Mouse (Mus musculus): Measurements from ENCODE around the gene Spg11. TPM values are rescaled to one million over a fixed set of nuclear protein-coding genes. Genes with fewer than 3 reads are reported as not detected.
A peak's percentile ranks its signal among the peaks of the same experiment; 100 is the strongest.

Gene Spg11
- polyA plus RNA-seq, 1 experiment: 6.6 TPM

DNA sequence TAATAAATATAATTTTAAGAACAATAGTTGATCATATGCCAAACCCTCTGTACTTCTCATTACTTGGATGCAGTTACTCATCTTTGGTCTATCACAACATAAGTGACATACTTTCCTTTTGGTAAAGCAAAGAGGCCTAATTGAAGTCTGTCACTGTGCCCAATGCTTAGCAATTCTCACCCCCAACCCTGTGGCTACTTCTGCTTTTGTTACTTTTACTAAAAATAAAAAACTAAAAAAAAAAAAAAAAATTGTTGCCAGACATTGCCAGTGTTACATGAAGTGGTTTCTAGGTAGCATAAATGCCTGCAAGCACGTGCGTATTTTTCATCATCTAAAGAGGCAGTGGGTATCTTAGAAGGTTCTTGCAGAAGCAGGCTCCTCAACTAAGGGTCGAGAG, 34.7 kb upstream of the Spg11 start:
- no peak for TF ChIP-seq POLR2A (IDR thresholded peaks at IDR 0.05; ENCODE audit: low read depth, low read length)
- TF ChIP-seq CTCF (conservative IDR thresholded peaks at IDR 0.05; ENCODE audit: insufficient read depth, insufficient read length, low read depth, low read length): no peak
- H3K36me3 ChIP-seq (ENCODE audit: control insufficient read depth, insufficient read depth, low read length): no peaks in the 10 kb centered on the region
- DNase-seq: no peak
- no peak overlapping the region for H3K4me3 ChIP-seq (ENCODE audit: insufficient read depth, low read depth, low read length)
- no peaks in the 10 kb centered on the region for H3K27me3 ChIP-seq (replicated peaks; ENCODE audit: control insufficient read depth, insufficient read depth, low read length)
- 89% methylated on average over 3 of the region's 3 CpGs for WGBS
- no peaks in the 10 kb centered on the region for H3K4me1 ChIP-seq (ENCODE audit: control insufficient read depth, insufficient read depth, low read length)
- H3K27ac ChIP-seq (ENCODE audit: insufficient read depth, low read depth, low read length): no peak overlapping the region

DNA sequence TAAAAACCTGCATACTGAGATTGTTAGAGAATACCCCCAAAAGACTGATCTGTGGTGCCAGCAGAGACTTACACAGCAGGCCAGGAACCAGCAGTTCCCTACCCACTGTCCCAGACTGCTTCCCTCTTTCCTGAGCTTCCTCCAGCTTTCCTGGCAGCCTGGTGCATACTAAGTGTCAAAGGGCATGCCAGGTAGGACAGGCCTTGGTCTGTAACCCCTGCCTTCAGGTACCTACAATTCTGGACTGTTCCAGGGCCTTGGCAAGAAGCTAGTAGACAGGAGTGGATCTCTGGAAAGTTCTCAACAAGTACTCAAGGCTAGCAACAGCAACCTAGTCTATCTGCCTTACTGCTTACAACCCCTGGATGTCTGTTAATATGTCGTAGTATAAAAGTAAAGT, 33.0 kb upstream of the Spg11 start:
- H3K27ac ChIP-seq (ENCODE audit: insufficient read depth, low read depth, low read length): no peak overlapping the region
- WGBS: 91% methylated on average over 1 of the region's 1 CpGs
- DNase-seq: no peak
- TF ChIP-seq CTCF (conservative IDR thresholded peaks at IDR 0.05; ENCODE audit: insufficient read depth, insufficient read length, low read depth, low read length) (no peak), POLR2A (IDR thresholded peaks at IDR 0.05; ENCODE audit: low read depth, low read length) (no peak)
- no peaks in the 10 kb centered on the region for H3K27me3 ChIP-seq (replicated peaks; ENCODE audit: control insufficient read depth, insufficient read depth, low read length)
- no peak overlapping the region for H3K4me3 ChIP-seq (ENCODE audit: insufficient read depth, low read depth, low read length)
- H3K4me1 ChIP-seq (ENCODE audit: control insufficient read depth, insufficient read depth, low read length): no peaks in the 10 kb centered on the region
- no peaks in the 10 kb centered on the region for H3K36me3 ChIP-seq (ENCODE audit: control insufficient read depth, insufficient read depth, low read length)

DNA sequence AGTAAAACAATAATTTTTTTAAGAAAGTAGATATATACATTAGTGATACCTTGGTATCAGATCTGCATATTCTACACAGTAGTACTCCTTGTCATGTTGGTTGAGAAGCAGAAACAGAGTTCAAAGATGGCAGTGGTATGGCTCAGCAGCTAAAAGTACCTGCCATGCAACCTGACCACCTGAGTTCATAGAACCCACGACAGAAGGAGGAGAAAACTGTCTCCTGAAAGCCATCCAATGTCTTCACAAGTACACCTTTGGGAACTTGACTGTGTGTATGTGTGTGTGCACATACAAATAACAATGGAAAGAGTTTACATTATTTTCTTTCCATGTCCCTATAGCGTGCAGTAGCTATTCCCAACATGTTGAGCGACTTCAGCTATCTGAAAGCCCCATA, 31.5 kb upstream of the Spg11 start:
- Histone ChIP-seq H3K4me1 (ENCODE audit: control insufficient read depth, insufficient read depth, low read length) (no peaks in the 10 kb centered on the region), H3K4me3 (ENCODE audit: insufficient read depth, low read depth, low read length) (no peak overlapping the region)
- WGBS: 75% methylated on average over 3 of the region's 3 CpGs

DNA sequence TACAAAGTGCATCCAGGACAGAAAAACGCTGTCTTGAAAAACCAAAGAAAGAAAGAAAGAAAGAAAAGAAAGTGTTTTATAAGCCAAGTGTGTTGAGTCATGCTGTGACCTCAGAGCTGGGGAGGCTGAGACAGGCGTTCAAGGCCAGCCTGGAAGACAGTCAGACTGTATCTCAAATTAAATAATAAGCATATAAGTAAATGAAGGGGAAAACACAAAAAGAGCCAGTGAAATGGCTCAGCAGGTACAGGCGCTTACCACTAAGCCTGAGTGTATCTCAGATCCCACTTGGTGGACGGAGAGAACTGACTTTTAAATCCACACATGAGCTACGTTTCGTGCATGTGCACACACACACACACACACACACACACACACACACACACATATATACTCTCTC, 31.1 kb upstream of the Spg11 start:
- TF ChIP-seq POLR2A (IDR thresholded peaks at IDR 0.05; ENCODE audit: low read depth, low read length) (no peak), CTCF (conservative IDR thresholded peaks at IDR 0.05; ENCODE audit: insufficient read depth, insufficient read length, low read depth, low read length) (no peak)
- no peak for DNase-seq
- Histone ChIP-seq H3K27me3 (replicated peaks; ENCODE audit: control insufficient read depth, insufficient read depth, low read length) (no peaks in the 10 kb centered on the region), H3K27ac (ENCODE audit: insufficient read depth, low read depth, low read length) (no peak overlapping the region), H3K4me3 (ENCODE audit: insufficient read depth, low read depth, low read length) (no peak overlapping the region), H3K4me1 (ENCODE audit: control insufficient read depth, insufficient read depth, low read length) (no peaks in the 10 kb centered on the region), H3K36me3 (ENCODE audit: control insufficient read depth, insufficient read depth, low read length) (no peaks in the 10 kb centered on the region)
- WGBS: 79% methylated on average over 6 of the region's 6 CpGs

More for the DNA sequence above, 31.5 kb upstream of the Spg11 start:
- no peaks in the 10 kb centered on the region for H3K27me3 ChIP-seq (replicated peaks; ENCODE audit: control insufficient read depth, insufficient read depth, low read length)
- no peak for DNase-seq
- H3K36me3 ChIP-seq (ENCODE audit: control insufficient read depth, insufficient read depth, low read length): no peaks in the 10 kb centered on the region
- TF ChIP-seq POLR2A (IDR thresholded peaks at IDR 0.05; ENCODE audit: low read depth, low read length) (no peak), CTCF (conservative IDR thresholded peaks at IDR 0.05; ENCODE audit: insufficient read depth, insufficient read length, low read depth, low read length) (no peak)
- H3K27ac ChIP-seq (ENCODE audit: insufficient read depth, low read depth, low read length): no peak overlapping the region

DNA sequence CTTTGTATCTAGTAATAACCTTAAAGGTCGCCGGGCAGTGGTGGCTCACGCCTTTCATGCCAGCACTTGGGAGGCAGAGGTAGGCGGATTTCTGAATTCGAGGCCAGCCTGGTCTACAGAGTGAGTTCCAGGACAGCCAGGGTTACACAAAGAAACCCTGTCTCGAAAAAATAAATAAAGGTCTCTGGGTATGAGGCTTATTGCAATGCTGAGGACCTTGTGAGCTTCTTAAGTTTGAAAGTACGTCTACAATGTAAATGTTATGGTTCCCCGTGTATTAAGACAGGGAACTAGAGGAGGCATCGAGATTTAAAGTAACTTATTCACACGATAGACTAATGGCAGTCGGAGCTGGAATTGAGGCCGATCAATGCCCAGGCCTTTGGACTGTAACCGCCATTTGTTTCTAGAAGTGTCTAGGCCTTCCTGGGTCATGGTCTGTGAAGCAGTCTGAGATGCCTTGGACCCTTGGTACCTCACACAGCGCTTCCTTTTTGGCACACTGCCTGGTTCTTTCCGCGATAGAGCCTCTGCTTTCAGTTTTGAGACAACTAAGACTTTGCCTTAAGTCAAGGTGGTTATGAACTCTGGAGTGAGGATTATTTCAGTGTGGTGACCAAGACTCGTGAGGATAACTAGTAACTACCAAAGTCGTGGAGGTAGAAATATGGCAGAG, 30.2 kb upstream of the Spg11 start:
- Histone ChIP-seq H3K4me1 (ENCODE audit: control insufficient read depth, insufficient read depth, low read length) (no peaks in the 10 kb centered on the region), H3K27me3 (replicated peaks; ENCODE audit: control insufficient read depth, insufficient read depth, low read length) (no peaks in the 10 kb centered on the region), H3K4me3 (ENCODE audit: insufficient read depth, low read depth, low read length) (peak overlapping the region; percentile 65), H3K36me3 (ENCODE audit: control insufficient read depth, insufficient read depth, low read length) (no peaks in the 10 kb centered on the region), H3K27ac (ENCODE audit: insufficient read depth, low read depth, low read length) (peak overlapping the region; percentile 74)
- TF ChIP-seq CTCF (conservative IDR thresholded peaks at IDR 0.05; ENCODE audit: insufficient read depth, insufficient read length, low read depth, low read length): no peak
- TF ChIP-seq POLR2A (IDR thresholded peaks at IDR 0.05; ENCODE audit: low read depth, low read length): no peak
- DNase-seq: peak; percentile 90
- 21% methylated on average over 18 of the region's 18 CpGs for WGBS

DNA sequence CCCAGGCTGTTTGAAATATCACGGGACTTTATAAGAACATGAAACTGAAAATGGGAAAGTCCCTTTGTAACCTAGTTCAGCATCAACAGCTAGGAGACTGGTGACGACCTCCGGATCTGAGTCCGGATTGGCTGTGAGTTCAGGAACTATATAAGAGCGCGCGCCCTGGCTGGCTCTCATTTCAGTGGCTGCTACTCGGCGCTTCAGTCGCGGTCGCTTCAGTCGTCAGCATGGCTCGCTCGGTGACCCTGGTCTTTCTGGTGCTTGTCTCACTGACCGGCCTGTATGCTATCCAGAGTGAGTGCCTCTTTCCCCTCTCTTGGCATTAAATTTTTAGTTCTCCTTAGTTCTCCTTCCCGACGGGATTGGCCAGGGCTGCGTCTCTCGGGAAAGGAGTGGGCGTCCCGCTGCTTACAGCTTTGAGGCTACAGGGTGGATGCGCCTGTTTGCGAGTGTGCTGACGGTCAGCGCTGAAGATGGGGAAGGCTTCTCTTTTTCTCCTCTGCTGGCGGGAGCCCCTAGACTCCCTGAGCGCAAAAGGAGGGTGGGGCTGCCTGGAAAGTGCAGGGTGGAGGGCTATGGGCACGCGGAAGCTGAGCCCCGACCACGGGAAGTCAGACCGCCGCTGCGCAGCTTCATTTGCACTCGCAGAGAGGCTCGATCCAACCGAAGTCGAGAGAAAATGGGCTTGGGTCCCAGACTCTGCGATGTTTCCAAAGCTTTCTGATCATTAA, 29.5 kb upstream of the Spg11 start, which contains the start of gene B2m:
Gene B2m (plus strand): TSS at position 179 of the 734 bp plus-strand sequence.
- DNase-seq: peak; percentile 97
- under 1% methylated on average over 40 of the region's 40 CpGs for WGBS

DNA sequence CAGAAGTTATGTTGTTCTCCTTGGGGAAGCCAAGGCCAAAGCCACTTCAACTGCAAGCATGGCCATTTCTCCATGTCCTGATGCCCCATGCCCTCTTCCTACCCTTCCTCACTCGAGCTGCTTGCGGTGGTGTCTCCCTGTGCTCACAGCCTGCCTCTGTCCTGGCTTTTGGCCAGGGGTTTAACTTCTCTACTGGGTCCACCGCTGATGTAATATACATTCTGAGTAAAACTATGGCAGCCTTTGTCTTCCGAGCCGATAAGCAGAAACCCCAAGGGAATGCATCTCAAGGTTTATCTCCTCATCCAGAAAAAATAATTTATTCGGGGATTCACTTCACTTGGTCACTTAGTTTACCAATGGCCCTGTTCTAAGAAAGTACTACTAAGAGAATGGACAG, 28.5 kb upstream of the Spg11 start:
- no peaks in the 10 kb centered on the region for H3K4me1 ChIP-seq (ENCODE audit: control insufficient read depth, insufficient read depth, low read length)
- WGBS: 59% methylated on average over 6 of the region's 6 CpGs
- no peaks in the 10 kb centered on the region for H3K36me3 ChIP-seq (ENCODE audit: control insufficient read depth, insufficient read depth, low read length)
- DNase-seq: peak; percentile 37
- no peak overlapping the region for H3K4me3 ChIP-seq (ENCODE audit: insufficient read depth, low read depth, low read length)
- H3K27ac ChIP-seq (ENCODE audit: insufficient read depth, low read depth, low read length): peak overlapping the region; percentile 72
- TF ChIP-seq POLR2A (IDR thresholded peaks at IDR 0.05; ENCODE audit: low read depth, low read length) (no peak), CTCF (conservative IDR thresholded peaks at IDR 0.05; ENCODE audit: insufficient read depth, insufficient read length, low read depth, low read length) (no peak)
- H3K27me3 ChIP-seq (replicated peaks; ENCODE audit: control insufficient read depth, insufficient read depth, low read length): no peaks in the 10 kb centered on the region

More for the DNA sequence above, 29.5 kb upstream of the Spg11 start, which contains the start of gene B2m:
- TF ChIP-seq CTCF (conservative IDR thresholded peaks at IDR 0.05; ENCODE audit: insufficient read depth, insufficient read length, low read depth, low read length) (no peak), POLR2A (IDR thresholded peaks at IDR 0.05; ENCODE audit: low read depth, low read length) (peak; percentile 98)
- Histone ChIP-seq H3K4me1 (ENCODE audit: control insufficient read depth, insufficient read depth, low read length) (no peaks in the 10 kb centered on the region), H3K4me3 (ENCODE audit: insufficient read depth, low read depth, low read length) (peak within 1 kb of the TSS; percentile 65), H3K27ac (ENCODE audit: insufficient read depth, low read depth, low read length) (peak within 1 kb of the TSS; percentile 74), H3K27me3 (replicated peaks; ENCODE audit: control insufficient read depth, insufficient read depth, low read length) (no peaks in the 10 kb centered on the region), H3K36me3 (ENCODE audit: control insufficient read depth, insufficient read depth, low read length) (no peaks in the 10 kb centered on the region)
